Mouse (Mus musculus): Measurements from ENCODE around the gene Ivd. TPM values are rescaled to one million over a fixed set of nuclear protein-coding genes. Genes with fewer than 3 reads are reported as not detected.

Gene Ivd
- total and polyA plus RNA-seq, 3 experiments = 215 to 463 (median 356) TPM

GRCm38 (mm10) chr2:118873018-118873417, 11.3 kb downstream of the Ivd start:
- no peak overlapping the region for H3K27ac ChIP-seq
- intact Hi-C loops (cut with DNase I) = no loop called here
- no peaks in the 10 kb centered on the region for H3K36me3 ChIP-seq (ENCODE audit: control insufficient read depth, insufficient read depth, low read length)
- WGBS = 82% methylated on average over 5 of the region's 5 CpGs
- H3K4me3 ChIP-seq = no peak overlapping the region
- no peak for TF ChIP-seq EP300 (IDR thresholded peaks at IDR 0.05; ENCODE audit: insufficient read depth, low read depth, low read length)
- TF ChIP-seq POLR2A (IDR thresholded peaks at IDR 0.05; ENCODE audit: insufficient read depth, low read depth, low read length) = no peak
- no peak for TF ChIP-seq CTCF (IDR thresholded peaks at IDR 0.05)
- DNase-seq = peak in 1 of 2 experiments; percentile 17
- H3K9ac ChIP-seq (ENCODE audit: low read depth, low read length) = no peak overlapping the region
- no peaks in the 10 kb centered on the region for H3K79me2 ChIP-seq (replicated peaks; ENCODE audit: control insufficient read depth, insufficient read depth, low read length)
- H3K4me1 ChIP-seq (ENCODE audit: control insufficient read depth, insufficient read depth, low read length) = peaks cover 3% of the 10 kb centered on the region; the same call in 1 of the 2 replicates
- no peaks in the 10 kb centered on the region for H3K27me3 ChIP-seq (ENCODE audit: control insufficient read depth, insufficient read depth, low read length)

- no peak overlapping the region for H3K9ac ChIP-seq (ENCODE audit: low read depth, low read length)
- H3K27me3 ChIP-seq (ENCODE audit: control insufficient read depth, insufficient read depth, low read length) = no peaks in the 10 kb centered on the region
- no peaks in the 10 kb centered on the region for H3K79me2 ChIP-seq (replicated peaks; ENCODE audit: control insufficient read depth, insufficient read depth, low read length)
- no peaks in the 10 kb centered on the region for H3K36me3 ChIP-seq (ENCODE audit: control insufficient read depth, insufficient read depth, low read length)
- H3K4me1 ChIP-seq (ENCODE audit: control insufficient read depth, insufficient read depth, low read length) = peaks cover 3% of the 10 kb centered on the region; the same call in 1 of the 2 replicates
- no peak for DNase-seq
- no peak for TF ChIP-seq POLR2A (IDR thresholded peaks at IDR 0.05; ENCODE audit: insufficient read depth, low read depth, low read length)
- TF ChIP-seq CTCF (IDR thresholded peaks at IDR 0.05) = no peak
- no peak overlapping the region for H3K4me3 ChIP-seq
- intact Hi-C loops (cut with DNase I) = no loop called here
- no peak overlapping the region for H3K27ac ChIP-seq
- WGBS = 81% methylated on average over 6 of the region's 6 CpGs
Measured at GRCm38 (mm10) chr2:118873890-118874430, 12.2 kb downstream of the Ivd start.

- no peak overlapping the region for H3K9ac ChIP-seq (ENCODE audit: low read depth, low read length)
Measured at GRCm38 (mm10) chr2:118875316-118875715, 13.6 kb downstream of the Ivd start.

GRCm38 (mm10) chr2:118876453-118876852, 14.7 kb downstream of the Ivd start:
- Histone ChIP-seq H3K36me3 (ENCODE audit: control insufficient read depth, insufficient read depth, low read length) (no peaks in the 10 kb centered on the region), H3K4me3 (no peak overlapping the region), H3K4me1 (ENCODE audit: control insufficient read depth, insufficient read depth, low read length) (no peaks in the 10 kb centered on the region), H3K27ac (no peak overlapping the region), H3K27me3 (ENCODE audit: control insufficient read depth, insufficient read depth, low read length) (no peaks in the 10 kb centered on the region), H3K9ac (ENCODE audit: low read depth, low read length) (no peak overlapping the region), H3K79me2 (replicated peaks; ENCODE audit: control insufficient read depth, insufficient read depth, low read length) (no peaks in the 10 kb centered on the region)
- no peak for TF ChIP-seq EP300 (IDR thresholded peaks at IDR 0.05; ENCODE audit: insufficient read depth, low read depth, low read length)
- no peak for TF ChIP-seq CTCF (IDR thresholded peaks at IDR 0.05)
- no peak for TF ChIP-seq POLR2A (IDR thresholded peaks at IDR 0.05; ENCODE audit: insufficient read depth, low read depth, low read length)
- DNase-seq = no peak
- WGBS = 93% methylated on average over 9 of the region's 9 CpGs
- intact Hi-C loops (cut with DNase I) = no loop called here

More at GRCm38 (mm10) chr2:118875316-118875715, 13.6 kb downstream of the Ivd start:
- no peak overlapping the region for H3K4me3 ChIP-seq
- H3K27me3 ChIP-seq (ENCODE audit: control insufficient read depth, insufficient read depth, low read length) = no peaks in the 10 kb centered on the region
- no peak overlapping the region for H3K27ac ChIP-seq
- TF ChIP-seq CTCF (IDR thresholded peaks at IDR 0.05) (no peak), POLR2A (IDR thresholded peaks at IDR 0.05; ENCODE audit: insufficient read depth, low read depth, low read length) (no peak), EP300 (IDR thresholded peaks at IDR 0.05; ENCODE audit: insufficient read depth, low read depth, low read length) (no peak)
- H3K4me1 ChIP-seq (ENCODE audit: control insufficient read depth, insufficient read depth, low read length) = peaks cover 3% of the 10 kb centered on the region; the same call in 1 of the 2 replicates
- no peaks in the 10 kb centered on the region for H3K36me3 ChIP-seq (ENCODE audit: control insufficient read depth, insufficient read depth, low read length)
- no peak for DNase-seq
- H3K79me2 ChIP-seq (replicated peaks; ENCODE audit: control insufficient read depth, insufficient read depth, low read length) = no peaks in the 10 kb centered on the region
- intact Hi-C loops (cut with DNase I) = no loop called here
- WGBS = 95% methylated on average over 8 of the region's 8 CpGs

- peaks cover 1% of the 10 kb centered on the region; the same call in 1 of the 2 replicates for H3K4me1 ChIP-seq (ENCODE audit: control insufficient read depth, insufficient read depth, low read length)
- no peak for TF ChIP-seq POLR2A (IDR thresholded peaks at IDR 0.05; ENCODE audit: insufficient read depth, low read depth, low read length)
- TF ChIP-seq EP300 (IDR thresholded peaks at IDR 0.05; ENCODE audit: insufficient read depth, low read depth, low read length) = 0 out of 2 replicates have a peak, but pooled peaks have one; percentile 39
- TF ChIP-seq CTCF (IDR thresholded peaks at IDR 0.05) = no peak
- intact Hi-C loops (cut with DNase I) = loop anchor here (5.0 to 10.0 kb wide), 3 partner anchors 69 to 616 kb away; partner anchors contain the start of gene Knstrn
- 81% methylated on average over 4 of the region's 4 CpGs for WGBS
- H3K36me3 ChIP-seq (ENCODE audit: control insufficient read depth, insufficient read depth, low read length) = no peaks in the 10 kb centered on the region
- H3K79me2 ChIP-seq (replicated peaks; ENCODE audit: control insufficient read depth, insufficient read depth, low read length) = no peaks in the 10 kb centered on the region
- H3K9ac ChIP-seq (ENCODE audit: low read depth, low read length) = no peak overlapping the region
- H3K4me3 ChIP-seq = no peak overlapping the region
- H3K27me3 ChIP-seq (ENCODE audit: control insufficient read depth, insufficient read depth, low read length) = no peaks in the 10 kb centered on the region
- no peak overlapping the region; the same call in 1 of the 2 replicates for H3K27ac ChIP-seq
- DNase-seq = peak in 1 of 2 experiments; percentile 51
Measured at GRCm38 (mm10) chr2:118881019-118881418, 19.3 kb downstream of the Ivd start.

- no peaks in the 10 kb centered on the region for H3K79me2 ChIP-seq (replicated peaks; ENCODE audit: control insufficient read depth, insufficient read depth, low read length)
- no peaks in the 10 kb centered on the region for H3K36me3 ChIP-seq (ENCODE audit: control insufficient read depth, insufficient read depth, low read length)
- H3K4me1 ChIP-seq (ENCODE audit: control insufficient read depth, insufficient read depth, low read length) = peaks cover 1% of the 10 kb centered on the region; the same call in 1 of the 2 replicates
- TF ChIP-seq POLR2A (IDR thresholded peaks at IDR 0.05; ENCODE audit: insufficient read depth, low read depth, low read length) = no peak
- TF ChIP-seq EP300 (IDR thresholded peaks at IDR 0.05; ENCODE audit: insufficient read depth, low read depth, low read length) = no peak
- TF ChIP-seq CTCF (IDR thresholded peaks at IDR 0.05) = no peak
- intact Hi-C loops (cut with DNase I) = loop anchor here (2.0 to 10.0 kb wide), 4 partner anchors 70 to 617 kb away; partner anchors contain the start of gene Knstrn
- no peak overlapping the region; the same call in 1 of the 2 replicates for H3K27ac ChIP-seq
- no peak overlapping the region for H3K4me3 ChIP-seq
- H3K27me3 ChIP-seq (ENCODE audit: control insufficient read depth, insufficient read depth, low read length) = no peaks in the 10 kb centered on the region
- no peak for DNase-seq
- no peak overlapping the region for H3K9ac ChIP-seq (ENCODE audit: low read depth, low read length)
- 56% methylated on average over 5 of the region's 5 CpGs for WGBS
Measured at GRCm38 (mm10) chr2:118881956-118882355, 20.2 kb downstream of the Ivd start.

All from heart, adult 2 months (tissue).